Mouse (Mus musculus) left cerebral cortex, postnatal 36 days (tissue): Measurements from ENCODE around the gene Hmmr. TPM values are rescaled to one million over a fixed set of nuclear protein-coding genes. Genes with fewer than 3 reads are reported as not detected.
A peak's percentile ranks its signal among the peaks of the same experiment; 100 is the strongest.

Experiments used
- DNase-seq, 2 experiments: peaks; one replicate each; pipeline ENCODE4 v3.0.0; 2021 to 2022; ENCODE audit warnings: low spot score in 2 of 2, mixed read lengths in 1 of 2
- intact Hi-C: fragments of 180-260 bp; cut with DNase I; formaldehyde crosslinking; loops from one replicate; pipeline ENCODE4 v1.15.1; 2025
- total RNA-seq, 2 experiments: library from RNA; stranded (reverse); gene quantifications; 2 replicates each; pipeline ENCODE4 v1.2.3; 2021

Gene Hmmr
- total RNA-seq: under 1 TPM; 0.74 to 0.82 TPM

DNA sequence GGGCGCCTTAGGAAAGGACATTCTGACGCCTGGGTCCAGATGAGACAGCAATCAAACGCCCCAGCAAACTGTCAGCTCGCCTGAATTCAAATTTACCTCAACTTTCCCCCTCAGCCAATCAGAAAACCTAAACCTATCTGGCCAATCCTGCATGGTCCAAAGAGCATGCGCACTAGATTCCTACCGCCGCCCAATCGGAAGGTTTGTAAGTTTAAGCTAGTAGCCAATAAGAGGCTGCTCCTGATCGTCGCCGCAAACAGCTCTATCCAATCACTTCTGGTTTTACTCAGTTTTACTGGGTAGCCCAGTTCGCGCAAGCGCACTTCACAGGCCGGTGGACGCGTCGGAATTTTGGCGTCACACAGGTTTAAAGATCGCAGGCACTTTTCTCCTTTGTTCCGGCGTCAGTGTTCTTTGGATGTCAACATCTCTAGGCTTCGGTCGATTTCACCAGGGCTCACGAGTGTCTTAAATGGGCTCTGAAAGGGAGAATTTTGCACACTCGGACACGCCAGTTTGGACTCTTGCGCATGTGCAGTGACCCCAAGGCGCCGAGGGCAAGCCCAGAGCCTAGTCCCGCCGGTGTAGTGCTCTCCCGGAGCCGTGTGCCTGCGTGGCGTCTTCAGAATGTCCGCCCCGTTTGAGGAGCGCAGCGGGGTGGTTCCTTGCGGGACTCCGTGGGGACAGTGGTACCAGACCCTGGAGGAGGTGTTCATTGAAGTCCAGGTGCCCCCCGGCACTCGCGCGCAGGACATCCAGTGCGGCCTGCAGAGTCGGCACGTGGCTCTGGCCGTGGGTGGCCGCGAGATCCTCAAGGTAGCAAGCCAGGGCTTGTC, at the start of gene Hmmr, which contains the start of gene Nudcd2:
Gene Hmmr (minus strand): TSS at position 84 of the 836 bp plus-strand sequence.
Gene Nudcd2 (plus strand): TSS at position 329 of the 836 bp plus-strand sequence.
- intact Hi-C loops: loop anchor here (2.0 kb wide), 1 partner anchor 41 kb away; no protein-coding TSS in a partner anchor
- peak; percentile 91 to 94 for DNase-seq

DNA sequence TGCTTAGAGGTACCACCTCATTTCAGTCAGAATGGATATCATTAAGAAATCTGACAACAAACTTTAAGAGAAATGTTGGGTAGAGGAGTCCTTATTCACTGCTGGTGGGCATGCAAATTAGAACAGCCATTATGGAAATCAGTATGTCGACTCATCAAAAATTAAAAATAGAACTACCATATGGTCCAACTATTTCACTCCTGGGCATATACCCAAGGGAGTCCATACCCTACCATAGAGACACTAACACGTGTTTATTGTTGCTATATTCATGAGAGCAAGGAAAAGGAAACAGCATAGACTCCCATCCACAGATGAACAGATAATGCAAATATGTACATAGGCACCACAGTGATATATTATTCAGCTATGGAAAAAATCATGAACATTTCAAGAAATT, 48.6 kb upstream of the Hmmr start:
- no peak for DNase-seq
- intact Hi-C loops: no loop called here

DNA sequence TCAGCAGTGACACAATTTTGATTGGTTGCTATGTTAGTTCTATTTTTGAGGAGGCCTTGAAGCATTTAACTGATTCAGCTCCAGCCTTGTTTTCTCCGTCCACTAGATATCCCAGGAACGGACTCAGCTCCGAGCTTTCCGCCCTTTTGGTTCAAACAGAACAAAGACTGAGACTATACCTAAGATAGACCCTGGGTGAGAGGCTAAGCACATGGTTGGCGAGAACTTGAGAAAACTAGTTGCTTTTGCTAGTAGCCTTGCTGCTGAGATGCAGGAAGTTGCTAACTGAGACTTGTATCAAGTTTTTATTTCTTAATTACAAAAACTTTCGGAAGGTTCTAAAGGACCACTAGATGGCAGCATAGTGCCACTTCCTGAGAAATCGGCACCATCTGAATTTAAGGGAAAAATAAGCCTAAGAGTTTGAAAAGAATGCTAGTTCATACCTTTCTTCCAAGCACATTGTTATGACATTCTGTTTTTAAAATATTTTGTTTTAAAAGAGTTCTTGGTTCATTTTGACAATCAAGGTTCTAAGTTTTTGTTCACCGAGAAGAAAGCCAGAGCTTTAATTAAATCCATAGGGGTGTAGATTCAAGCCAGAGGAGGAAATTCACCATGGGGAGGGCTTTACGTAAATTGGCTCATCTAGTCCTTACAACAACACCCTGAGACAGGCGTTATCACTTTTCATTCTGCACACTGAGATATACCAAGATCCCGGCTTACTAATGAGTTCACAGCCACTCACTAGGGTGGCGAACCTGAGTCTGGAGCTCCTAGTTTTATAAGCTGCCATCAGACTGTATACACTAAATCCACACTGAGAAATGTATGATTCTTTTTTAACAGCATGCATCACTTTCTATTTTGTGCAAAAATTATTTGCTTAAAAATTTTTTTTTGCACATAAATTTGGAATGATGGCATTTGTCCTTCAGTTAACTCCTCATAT, 42.4 kb upstream of the Hmmr start:
- intact Hi-C loops: loop anchor here (5.0 to 10.0 kb wide), 3 partner anchors 422 to 1649 kb away; no protein-coding TSS in a partner anchor
- no peak for DNase-seq

DNA sequence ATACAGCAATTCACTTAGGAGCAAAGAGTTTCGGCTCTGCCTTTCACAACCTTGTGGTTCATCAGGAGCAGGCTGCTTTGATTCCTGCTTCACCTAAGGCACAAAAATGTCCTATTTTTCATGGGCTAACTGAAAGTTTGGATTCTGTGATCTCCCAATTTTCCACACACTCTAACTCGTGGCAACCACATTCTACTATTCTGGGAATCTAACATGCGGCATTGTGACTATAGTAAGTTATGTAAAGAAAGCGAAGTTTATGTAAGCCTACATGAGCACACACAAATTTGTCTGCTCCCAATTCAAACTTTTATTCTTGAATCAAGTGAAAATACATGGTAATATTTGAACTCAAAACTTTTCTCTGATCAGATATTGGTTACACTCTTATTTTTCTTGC, 31.5 kb upstream of the Hmmr start:
- intact Hi-C loops: no loop called here
- no peak for DNase-seq

DNA sequence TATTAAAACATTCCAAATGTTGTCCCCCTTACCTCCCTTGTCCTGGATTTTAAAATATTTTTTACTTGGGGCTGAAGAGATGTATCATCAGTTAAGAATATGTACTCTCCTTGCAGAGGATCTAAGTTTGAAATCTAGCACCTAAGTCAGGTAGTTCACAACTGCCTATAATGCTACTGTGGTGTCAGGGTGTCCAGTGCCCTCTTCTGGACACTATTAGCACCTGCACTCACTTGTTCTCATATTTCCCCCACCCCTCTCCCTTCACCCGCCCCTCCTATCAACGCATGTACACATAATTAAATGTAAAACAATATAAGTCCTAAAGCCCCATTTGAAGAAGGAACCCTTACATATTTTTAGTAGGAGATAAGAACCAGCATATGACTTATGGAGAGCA, 30.2 kb upstream of the Hmmr start:
- intact Hi-C loops: no loop called here
- no peak for DNase-seq

DNA sequence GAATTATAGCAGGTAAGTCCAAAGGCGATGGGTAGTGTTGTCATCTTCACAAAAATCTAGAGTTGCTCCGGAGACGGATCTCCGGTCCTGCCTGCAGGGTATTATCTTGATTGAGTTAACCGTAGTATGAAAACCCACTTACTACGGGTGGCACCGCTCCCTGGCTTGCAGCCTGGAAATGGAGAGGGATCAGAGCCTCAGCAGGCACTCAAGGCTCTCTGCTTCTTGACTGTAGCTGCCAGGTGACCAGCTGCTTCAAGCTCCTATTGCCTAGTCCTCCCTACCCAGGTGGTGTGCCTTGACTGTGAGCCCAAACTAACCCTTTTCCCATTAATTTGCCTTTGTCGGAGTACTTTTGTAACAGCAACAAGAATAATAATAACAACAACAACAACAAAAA, 26.7 kb upstream of the Hmmr start:
- no peak for DNase-seq
- intact Hi-C loops: no loop called here

DNA sequence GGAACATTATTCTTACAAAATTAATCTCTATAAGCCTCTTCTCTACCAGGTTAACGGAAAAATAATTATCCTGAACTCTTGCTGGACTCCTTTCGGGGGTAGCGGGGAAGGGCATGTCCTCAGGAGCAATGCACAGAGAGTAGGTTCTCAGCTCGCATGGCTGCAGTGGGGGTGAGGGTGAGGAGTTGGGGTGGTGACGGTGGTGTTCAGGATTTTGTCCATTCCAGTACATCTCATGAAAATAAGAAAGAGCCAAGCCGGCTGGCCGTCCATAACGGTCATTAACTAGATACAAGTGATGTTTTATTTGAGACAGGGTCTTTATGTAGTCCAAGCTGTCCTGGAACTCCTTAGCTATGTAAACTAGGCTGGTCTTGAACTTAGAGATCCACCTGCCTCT, 22.7 kb upstream of the Hmmr start:
- DNase-seq: no peak
- intact Hi-C loops: no loop called here

DNA sequence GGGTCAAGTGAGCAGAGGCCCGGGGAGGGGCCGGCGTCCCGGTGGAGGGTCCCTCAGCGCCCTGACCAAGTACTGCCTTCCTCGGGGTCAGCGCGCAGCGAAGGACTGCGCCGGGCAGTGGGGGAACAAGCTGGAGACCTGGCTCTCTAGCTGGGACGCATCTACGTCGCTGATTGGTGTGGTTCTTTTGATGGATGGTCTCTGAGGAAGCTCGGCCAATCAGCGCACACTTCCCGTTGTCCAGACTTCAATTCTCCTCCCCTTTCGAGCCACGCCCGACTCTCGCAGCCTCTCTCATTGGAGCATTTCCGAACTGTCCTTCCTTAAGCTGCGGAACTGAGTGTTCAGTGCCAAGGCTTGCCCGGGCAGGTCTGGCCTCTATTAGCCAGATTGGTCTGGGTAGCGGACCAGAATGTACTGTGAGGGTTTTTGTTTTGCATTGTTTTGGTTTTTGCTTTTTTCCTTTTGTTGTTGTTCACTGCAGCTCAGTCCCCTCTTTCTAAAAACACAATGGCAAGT, 21.9 kb upstream of the Hmmr start, which contains the start of gene Ccng1:
Gene Ccng1 (minus strand): TSS at position 203 of the 519 bp plus-strand sequence.
- peak; percentile 90 to 91 for DNase-seq
- intact Hi-C loops: no loop called here

DNA sequence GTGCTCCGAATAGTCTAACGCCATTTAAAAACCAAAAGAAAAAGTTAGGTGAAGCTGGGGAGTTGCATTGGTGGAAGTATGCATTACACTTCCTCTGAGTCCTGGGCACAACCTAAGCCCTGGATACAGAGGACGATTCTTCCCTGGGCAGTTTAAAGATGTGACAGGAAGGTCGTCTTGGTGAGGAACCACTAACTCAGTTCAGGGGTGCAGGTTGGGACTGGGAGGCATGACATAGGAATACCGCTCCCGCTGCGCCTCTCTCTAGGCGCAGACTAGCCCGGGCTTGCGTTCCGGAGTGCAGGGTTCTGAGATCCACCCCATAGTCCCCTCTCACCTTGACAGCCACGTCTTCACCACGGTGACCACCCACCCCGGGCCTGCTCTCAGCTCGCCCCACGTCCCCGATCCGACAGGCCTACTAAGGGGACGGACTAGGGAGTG, 21.5 kb upstream of the Hmmr start:
- intact Hi-C loops: loop anchor here (5.0 kb wide), 1 partner anchor 62 kb away; no protein-coding TSS in a partner anchor
- DNase-seq: no peak

DNA sequence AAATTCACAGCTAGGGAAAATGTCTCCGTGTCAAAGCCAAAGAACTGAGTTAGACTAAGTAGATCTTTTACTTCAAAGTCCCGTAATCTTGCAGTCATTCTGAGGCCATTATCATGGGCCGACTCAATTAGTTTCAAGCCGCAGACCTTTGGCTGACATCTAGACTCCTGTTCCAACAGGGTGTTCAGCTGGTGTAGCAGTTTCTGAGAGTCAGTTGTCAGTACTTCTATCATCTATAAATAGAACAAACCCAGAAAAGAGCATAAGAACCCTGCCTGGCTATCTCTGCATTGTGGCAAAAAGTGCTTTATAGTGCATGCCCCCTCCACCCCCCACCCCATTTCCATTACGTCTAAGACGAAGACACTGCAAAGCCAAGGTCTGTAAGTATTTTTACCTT, 20.6 kb upstream of the Hmmr start:
- no peak for DNase-seq
- intact Hi-C loops: loop anchor here (5.0 kb wide), 1 partner anchor 62 kb away; no protein-coding TSS in a partner anchor

DNA sequence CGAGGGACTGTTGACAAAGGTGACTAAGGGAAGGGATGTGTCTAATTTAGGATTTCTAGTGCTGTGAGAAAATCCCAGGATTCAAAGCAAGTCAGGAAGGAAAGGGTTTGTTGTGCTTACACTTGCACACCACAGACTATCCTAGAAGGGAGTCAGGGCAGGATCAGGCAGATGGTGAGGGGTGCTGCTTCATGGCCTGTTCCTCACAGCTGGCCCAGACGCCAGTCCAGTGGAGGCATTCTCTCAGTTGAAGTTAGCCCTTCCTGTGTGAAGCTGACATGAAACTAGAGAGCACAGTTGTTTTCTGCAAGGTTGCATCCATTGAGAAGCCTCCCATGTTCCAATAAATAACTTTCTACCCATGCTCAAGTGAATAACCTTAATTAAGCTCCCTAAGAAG, 14.5 kb upstream of the Hmmr start:
- DNase-seq: no peak
- intact Hi-C loops: no loop called here

DNA sequence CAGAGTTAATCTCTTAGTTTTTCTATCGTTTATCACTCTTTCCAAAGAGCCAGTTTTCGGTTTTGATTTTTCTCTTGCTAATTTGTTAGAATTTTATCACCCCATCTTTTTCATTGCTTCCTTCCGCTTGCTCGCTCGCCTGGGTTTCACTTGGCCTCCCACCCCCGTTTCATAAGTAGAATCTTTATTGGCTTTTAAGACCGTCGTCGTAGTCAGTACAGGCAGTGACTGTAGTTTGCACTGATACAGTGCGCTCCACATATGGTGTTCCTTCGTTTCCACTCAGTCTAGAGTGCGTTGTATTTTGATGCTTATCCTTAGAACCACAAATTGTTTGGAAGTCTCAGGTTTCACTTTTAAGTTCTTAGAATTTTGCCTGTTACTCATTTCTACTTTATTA, 13.1 kb upstream of the Hmmr start:
- intact Hi-C loops: no loop called here

DNA sequence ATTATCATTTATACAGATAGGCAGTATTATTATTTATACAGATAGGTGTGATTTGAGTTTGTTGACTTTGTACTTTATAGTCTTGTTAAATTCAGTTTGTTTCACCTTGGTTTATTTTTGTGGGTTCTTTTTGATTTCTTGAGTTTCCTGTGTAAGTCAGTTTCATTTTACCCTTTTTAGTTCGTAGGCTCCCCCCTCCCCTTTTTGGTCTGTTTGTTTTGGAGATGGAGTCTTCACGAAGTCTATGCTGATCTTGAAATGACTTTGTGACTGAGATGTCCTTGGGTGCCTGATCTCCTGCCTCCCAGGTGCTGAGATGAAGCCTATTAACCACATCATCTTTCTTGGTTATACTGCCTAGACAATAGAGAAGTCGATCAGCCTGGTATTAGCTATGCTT, 11.1 kb upstream of the Hmmr start:
- DNase-seq: no peak
- intact Hi-C loops: no loop called here

More for the DNA sequence above, 13.1 kb upstream of the Hmmr start:
- no peak for DNase-seq

DNA sequence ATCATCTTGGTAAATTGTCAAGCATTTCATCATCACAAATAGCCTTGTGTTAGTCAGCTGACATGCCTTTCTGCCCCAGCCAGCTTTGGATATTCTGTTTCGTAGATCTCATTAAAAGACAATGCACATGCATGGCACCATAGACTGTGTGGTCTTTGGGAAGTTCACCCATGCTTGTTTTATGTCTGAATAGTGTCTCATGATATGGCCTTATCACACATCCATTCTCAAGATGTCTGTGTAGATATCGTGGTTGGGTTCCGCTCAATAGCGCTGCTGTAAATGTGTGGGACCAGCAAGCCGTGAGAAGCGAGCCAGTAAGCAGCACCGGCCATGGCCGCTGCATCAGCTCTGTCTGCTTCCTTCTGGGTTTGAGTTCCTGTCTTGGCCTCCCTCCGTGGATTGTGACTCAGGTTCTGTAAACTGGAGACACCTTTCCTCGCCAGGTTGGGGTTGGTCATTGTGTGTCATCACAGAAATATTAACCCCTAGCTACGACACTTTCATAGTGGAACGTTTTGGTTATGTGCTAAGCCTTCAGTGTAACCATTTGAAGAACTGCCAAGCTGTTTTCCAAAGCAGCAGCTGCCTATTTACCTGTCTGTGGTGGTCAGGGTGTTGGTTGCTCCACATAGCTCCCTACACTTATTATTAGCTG, 8.5 kb upstream of the Hmmr start:
- no peak for DNase-seq
- intact Hi-C loops: no loop called here

DNA sequence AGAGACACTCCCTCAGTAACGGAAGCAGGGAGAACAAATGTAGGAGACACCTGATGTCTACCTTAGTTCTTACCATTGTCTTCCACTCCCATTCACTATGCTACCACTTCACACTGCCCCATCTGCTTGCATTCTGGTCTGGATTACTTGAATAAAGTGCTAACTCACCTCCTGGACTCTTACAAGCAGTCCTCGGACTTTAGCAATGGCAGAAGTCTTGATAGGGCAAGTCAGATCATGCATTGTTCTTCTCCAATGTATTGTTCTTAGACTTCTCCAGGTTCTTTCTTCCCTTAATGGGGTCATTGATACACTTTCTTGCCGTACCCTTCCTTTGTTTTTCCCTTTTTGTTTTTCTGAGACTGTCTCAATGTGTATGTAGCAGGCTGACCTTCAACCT, 4.1 kb upstream of the Hmmr start:
- no peak for DNase-seq
- intact Hi-C loops: no loop called here

DNA sequence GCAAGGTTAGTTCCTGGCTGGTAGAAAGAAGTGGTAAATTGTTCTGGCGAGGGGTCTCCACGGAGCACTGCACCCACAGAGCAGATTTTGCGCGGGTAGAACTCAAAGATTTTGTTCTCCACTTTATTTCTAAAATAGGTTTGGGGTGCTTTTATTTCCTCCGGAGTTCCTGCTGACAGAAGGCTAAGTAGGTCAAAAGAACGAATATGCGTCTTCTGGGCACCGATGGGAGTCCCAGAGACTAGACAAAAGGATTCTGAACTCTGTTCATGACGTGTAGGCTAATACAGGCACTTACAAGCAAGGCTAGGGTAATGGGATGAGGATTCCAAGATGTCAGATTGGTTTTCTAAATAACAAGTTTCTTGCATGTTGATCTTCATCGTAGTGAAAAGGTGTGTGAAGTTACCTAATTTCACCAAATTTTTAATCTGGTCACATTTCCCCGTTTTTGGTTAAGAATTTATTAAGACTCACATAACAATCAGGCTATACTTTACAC, 1.1 kb upstream of the Hmmr start:
- intact Hi-C loops: no loop called here
- no peak for DNase-seq

DNA sequence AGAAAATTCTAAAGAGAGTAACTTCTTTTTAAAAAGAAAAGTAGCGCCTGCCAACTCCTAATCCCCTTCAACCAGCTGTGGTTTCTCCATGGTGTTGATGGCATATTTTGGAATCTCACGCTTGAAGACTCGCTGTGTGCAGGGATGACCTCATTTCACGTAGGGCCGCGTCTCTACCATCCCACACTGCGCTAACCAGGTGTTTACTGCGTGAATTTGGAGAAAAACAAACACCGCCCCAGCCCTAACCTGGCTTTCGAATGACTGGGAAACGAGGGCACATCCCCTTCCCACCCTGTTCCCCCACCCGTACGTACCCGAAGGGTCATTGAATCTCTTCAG, 254 bp downstream of the Hmmr start:
- intact Hi-C loops: loop anchor here (2.0 kb wide), 1 partner anchor 40 kb away; no protein-coding TSS in a partner anchor
- no peak for DNase-seq

DNA sequence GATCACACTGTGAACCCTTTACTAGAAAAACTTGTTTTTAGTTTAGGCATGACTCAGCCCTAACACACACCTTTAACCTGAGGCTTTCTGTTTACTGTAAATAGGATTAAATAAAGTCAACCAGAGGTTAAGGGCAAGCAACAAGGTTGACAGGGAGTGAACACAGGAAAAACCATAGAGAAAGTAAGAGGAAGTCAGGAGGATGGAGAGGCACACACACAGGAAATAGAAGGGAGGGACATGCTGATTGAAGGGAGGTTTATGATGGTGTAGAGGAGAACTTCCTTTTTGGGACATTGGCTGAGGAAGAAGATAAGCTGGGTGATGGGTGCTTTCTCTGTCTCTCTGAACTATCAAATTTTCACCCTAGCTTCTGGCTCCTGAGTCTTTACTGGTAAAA, 14.9 kb downstream of the Hmmr start:
- DNase-seq: no peak
- intact Hi-C loops: no loop called here

DNA sequence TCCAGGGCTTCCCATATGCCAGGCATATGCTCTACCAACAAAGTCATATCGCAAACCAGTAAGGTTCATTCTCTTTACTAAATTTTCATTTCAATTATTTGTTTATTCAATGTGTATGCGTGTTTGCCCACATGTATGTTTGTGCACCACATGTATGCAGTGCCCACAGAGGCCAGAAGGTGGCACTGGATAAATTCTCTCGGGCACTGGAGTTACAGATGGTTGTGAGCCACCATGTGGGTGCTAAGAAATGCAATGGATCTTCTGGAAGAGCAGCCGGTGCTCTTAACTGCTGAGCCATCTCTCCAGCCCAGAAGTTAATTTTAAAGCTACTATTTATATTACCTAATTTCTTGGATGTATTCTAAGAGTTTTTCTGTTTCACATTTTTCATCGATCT, 17.7 kb downstream of the Hmmr start:
- DNase-seq: no peak
- intact Hi-C loops: no loop called here
